Mouse (Mus musculus) brown adipose tissue, adult 24 weeks (tissue): ENCODE data around the gene Prlr. TPM values are rescaled to one million over a fixed set of nuclear protein-coding genes. Genes with fewer than 3 reads are reported as not detected.

Source experiments
- H3K27ac ChIP-seq: fragments of 200-500 bp; replicated peaks from 2 replicates; pipeline ENCODE4 v1.5.1; 2012; ENCODE audit warnings: low read depth, mild to moderate bottlenecking, low read length
- H3K4me1 ChIP-seq: fragments of 200-500 bp; 2 replicates; pipeline ENCODE4 v1.6.1; 2012; ENCODE audit warnings: low read length, mixed read lengths; ENCODE audit not compliant: control insufficient read depth, insufficient read depth, insufficient read length
- H3K4me3 ChIP-seq: fragments of 200-500 bp; 2 replicates; pipeline ENCODE4 v1.5.1; 2012; ENCODE audit warnings: low read depth, mild to moderate bottlenecking, low read length, moderate library complexity; ENCODE audit not compliant: insufficient read depth
- polyA plus RNA-seq: library from polyadenylated mRNA; stranded (reverse); fragments of >200 nt; gene quantifications from 2 replicates; pipeline ENCODE4 v1.2.4, GENCODE M21; 2012; ENCODE audit not compliant: missing spikeins, insufficient read depth, insufficient read length

Prlr gene
- polyA plus RNA-seq: 0.13 and 0.16 TPM in 2 replicates

DNA sequence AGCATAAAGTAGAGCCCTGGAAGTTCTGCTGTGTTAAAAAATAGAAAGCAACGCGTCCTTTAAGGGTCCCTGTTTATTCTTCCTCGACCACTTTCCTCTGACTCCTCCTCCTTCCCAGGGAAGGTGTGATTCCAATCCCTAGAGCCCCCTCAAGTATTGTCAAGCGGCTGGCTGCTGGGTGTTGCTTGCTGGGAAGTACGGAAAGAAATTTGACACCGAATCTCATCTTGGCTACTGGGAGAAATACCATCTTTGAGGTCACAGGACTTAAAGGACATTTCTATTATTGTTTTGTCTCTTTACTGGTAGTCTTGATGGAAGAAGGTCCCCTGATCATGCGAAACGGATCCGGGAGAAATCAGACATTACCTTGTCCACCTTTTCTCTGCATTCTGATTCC, at the start of gene Prlr:
Gene Prlr, plus strand, starts transcription at position 156 of the 400 bp plus-strand sequence.
- H3K27ac ChIP-seq: no peak within 1 kb of the TSS
- H3K4me3 ChIP-seq: peak within 1 kb of the TSS; percentile 40
- H3K4me1 ChIP-seq: peaks cover 3% of the 10 kb centered on the region; the same call in 1 of the 2 replicates

- Histone ChIP-seq H3K4me3 (no peak overlapping the region), H3K4me1 (no peaks in the 10 kb centered on the region), H3K27ac (no peak overlapping the region)
Measured at GRCm38 (mm10) chr15:10133781-10134180, 43.3 kb upstream of the Prlr start.

- Histone ChIP-seq H3K27ac (no peak overlapping the region), H3K4me3 (no peak overlapping the region), H3K4me1 (no peaks in the 10 kb centered on the region)
Measured at GRCm38 (mm10) chr15:10134889-10135288, 42.1 kb upstream of the Prlr start.

- Histone ChIP-seq H3K4me3 (no peak overlapping the region), H3K27ac (no peak overlapping the region), H3K4me1 (no peaks in the 10 kb centered on the region)
Measured at GRCm38 (mm10) chr15:10144520-10144919, 32.5 kb upstream of the Prlr start.

- H3K27ac ChIP-seq: no peak overlapping the region
- H3K4me3 ChIP-seq: no peak overlapping the region
- H3K4me1 ChIP-seq: no peaks in the 10 kb centered on the region
Measured at GRCm38 (mm10) chr15:10148196-10148595, 28.8 kb upstream of the Prlr start.

DNA sequence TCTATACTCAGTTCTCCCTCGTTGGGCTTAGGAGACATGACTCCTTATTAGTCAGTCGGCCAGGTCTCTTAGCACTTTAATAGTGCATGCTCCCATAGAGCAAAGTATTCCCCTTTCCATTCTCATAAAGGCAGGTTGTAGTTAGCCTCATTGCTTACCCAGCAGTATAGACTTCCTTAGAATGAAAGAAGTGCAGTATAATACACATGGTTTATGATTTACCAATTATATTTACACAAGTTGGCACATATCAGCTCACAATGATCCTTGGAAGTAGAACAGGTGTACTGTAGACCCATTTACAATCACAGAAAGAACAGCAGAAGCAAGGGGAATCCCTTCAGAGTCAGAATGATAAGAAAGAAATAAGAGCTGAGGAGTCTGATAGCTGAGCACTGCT, 16.4 kb upstream of the Prlr start:
- H3K4me1 ChIP-seq: no peaks in the 10 kb centered on the region
- H3K27ac ChIP-seq: no peak overlapping the region
- H3K4me3 ChIP-seq: no peak overlapping the region

DNA sequence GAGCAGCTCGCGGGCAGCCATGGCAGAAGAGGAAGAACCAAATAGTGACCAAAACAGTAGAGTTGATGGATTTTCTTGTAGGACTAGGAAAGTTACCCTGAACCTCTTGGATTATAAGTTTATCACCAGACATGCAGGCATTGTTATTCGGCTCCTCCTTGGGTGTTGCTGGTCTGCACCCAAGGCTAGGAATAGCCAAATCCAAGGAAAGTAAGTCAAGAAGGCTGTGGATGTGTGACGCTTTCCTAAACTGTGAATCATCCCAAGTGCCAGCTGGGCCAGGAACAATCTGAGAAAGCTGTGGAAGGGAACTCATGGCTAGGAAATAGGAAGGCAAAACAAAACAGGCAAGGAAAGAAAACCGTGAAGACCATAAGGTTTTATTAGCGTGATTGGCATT, 2.0 kb upstream of the Prlr start:
- Histone ChIP-seq H3K4me3 (no peak overlapping the region), H3K27ac (no peak overlapping the region), H3K4me1 (peaks cover 3% of the 10 kb centered on the region; the same call in 1 of the 2 replicates)

DNA sequence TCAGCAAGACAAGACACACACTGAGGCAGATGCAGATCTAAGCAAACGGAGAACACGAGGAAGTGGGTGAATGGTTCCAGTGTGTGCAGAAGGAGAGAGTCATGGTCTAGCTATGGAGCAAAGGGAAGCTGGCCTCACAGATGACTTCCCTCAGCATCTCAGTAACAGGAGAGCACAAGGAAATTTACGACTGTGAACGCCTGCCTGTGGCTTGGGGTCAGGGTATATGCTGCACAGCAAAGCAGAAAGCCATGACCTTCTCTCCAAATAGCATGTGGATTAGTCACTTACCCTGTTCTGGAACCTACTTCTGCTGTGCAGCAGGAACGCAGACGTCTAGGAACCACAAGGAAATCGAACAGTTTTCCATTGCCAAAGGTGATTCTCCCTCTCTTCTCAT, 1.4 kb upstream of the Prlr start:
- no peak overlapping the region for H3K4me3 ChIP-seq
- H3K4me1 ChIP-seq: peaks cover 3% of the 10 kb centered on the region; the same call in 1 of the 2 replicates
- H3K27ac ChIP-seq: no peak overlapping the region

DNA sequence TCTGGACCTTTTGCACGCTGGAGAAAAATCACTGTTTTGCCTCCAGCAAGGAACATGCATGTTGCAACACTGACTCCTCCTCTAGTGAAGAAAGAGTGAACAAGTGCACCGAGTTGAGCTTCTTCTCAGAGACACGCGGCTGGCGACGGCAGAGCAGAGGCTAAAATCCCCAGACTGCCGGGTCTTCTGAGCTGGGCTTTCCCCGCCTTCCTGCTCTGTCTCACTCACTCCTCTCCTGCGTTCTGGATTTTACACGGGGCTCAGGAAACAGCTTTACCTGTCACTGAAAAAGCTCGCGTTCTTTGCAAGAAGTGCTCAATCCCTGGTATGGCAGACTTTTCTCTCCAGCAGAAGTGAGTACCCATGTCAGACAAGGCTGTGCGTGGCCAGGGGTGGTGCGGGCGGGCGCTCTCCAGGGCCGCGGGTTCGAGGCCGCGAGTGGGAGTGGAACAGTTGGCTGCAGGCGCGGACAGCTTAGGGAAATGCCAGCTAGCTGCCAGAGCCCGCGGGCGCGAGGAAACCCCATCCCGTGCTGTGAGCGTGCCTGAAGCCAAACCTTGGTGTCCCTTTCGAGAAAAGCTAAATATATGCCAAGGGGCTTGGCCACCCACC, 587 bp downstream of the Prlr start:
- peaks cover 3% of the 10 kb centered on the region; the same call in 1 of the 2 replicates for H3K4me1 ChIP-seq
- H3K27ac ChIP-seq: no peak overlapping the region
- H3K4me3 ChIP-seq: peak overlapping the region; percentile 40

- no peak overlapping the region for H3K27ac ChIP-seq
Measured at GRCm38 (mm10) chr15:10178131-10178566, 1.1 kb downstream of the Prlr start.

GRCm38 (mm10) chr15:10180694-10181093, 3.7 kb downstream of the Prlr start:
- H3K27ac ChIP-seq: no peak overlapping the region
- H3K4me1 ChIP-seq: peaks cover 3% of the 10 kb centered on the region; the same call in 1 of the 2 replicates
- H3K4me3 ChIP-seq: no peak overlapping the region

More at GRCm38 (mm10) chr15:10178131-10178566, 1.1 kb downstream of the Prlr start:
- peaks cover 3% of the 10 kb centered on the region; the same call in 1 of the 2 replicates for H3K4me1 ChIP-seq
- H3K4me3 ChIP-seq: peak overlapping the region; percentile 40

DNA sequence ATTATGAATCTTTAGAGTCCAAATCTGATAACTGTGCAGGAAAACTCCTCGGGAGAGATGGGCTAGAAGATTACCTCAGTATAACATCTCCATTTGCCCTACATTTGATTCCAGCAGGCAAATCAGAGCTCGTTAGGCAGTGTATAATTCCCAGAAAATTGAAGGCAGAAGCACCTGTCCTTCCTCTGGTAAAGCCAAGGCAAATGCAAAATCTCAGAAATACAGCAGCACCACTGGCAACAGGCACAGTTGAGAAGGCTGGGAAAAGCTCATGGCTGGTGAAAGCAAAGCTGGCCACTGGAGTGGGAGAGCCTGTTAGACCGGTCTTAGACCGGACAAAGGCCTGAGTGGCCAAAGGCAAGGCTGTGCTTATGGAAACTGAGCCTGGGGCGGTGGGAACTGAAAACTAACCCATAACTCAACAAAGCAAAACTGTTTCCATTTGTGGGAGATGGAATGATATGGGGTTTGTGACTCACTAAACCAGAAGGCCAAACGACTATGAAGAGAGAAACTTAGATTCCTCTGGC, 15.1 kb downstream of the Prlr start:
- Histone ChIP-seq H3K4me1 (no peaks in the 10 kb centered on the region), H3K4me3 (no peak overlapping the region), H3K27ac (no peak overlapping the region)

DNA sequence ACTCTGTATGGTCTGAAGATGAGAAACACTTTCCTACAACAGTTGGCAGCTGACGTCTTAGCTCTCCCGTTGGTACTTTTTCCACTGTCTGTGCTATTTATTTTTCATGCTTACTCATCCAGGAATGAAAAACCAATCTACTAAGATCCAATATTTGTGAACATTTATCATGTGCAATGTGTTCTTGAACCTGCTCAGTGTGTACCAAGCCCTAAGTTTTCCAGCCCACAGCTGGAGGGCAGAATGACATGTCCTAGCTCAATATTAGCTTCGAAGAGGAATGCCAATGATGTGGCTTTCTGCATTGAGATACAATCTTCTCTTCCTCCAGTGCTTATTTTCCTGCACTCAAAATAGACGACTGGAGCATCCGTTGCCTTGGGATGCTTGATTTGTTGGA, 24.0 kb downstream of the Prlr start:
- no peak overlapping the region for H3K27ac ChIP-seq
- no peaks in the 10 kb centered on the region for H3K4me1 ChIP-seq
- H3K4me3 ChIP-seq: no peak overlapping the region

DNA sequence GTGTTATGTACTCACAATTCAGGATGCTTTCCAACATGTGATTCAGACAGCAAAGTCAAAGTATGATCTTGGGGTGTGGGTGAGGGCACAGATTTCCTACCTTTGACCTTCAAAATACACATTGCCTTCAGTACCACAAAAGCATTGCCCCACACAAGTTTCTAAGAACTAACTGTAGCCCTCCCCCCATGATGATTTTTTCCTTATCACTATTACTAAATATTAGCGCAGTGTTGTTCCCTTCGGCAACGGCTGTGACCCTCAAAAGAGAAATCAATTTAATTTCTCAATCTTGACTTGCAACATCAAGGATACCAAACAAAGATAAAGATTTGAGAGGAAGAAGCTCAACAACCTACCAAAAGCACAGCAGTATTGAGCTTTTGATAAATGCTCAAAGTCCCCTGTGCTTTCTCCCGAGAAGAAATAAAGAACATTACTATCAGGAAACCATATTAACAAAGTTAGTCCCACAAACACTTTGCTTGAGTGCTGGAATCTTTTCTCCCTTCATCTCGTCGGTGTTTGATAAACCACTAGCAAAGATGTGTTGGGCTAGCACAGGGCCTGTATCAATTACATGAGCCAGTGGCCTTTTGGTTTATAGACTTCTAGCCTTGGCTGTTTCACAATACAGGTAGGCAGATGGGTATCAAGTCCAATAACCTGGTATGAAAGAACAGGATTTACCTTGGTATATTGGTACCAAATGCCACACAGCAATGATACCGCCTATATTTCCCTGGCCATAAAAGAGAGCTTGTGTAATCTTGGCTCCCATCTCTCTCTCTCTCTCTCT, 25.7 kb downstream of the Prlr start:
- H3K27ac ChIP-seq: no peak overlapping the region
- H3K4me3 ChIP-seq: no peak overlapping the region
- H3K4me1 ChIP-seq: no peaks in the 10 kb centered on the region

GRCm38 (mm10) chr15:10210261-10210770, 33.3 kb downstream of the Prlr start:
- Histone ChIP-seq H3K4me1 (no peaks in the 10 kb centered on the region), H3K27ac (no peak overlapping the region), H3K4me3 (no peak overlapping the region)
